Mouse (Mus musculus) ovary, adult 18-20 months (tissue): ENCODE measurements at regions not wholly inside any gene's neighbourhood (a gene's known extent, or its start where the extent isn't known, plus 50 kb on each side); places are given as distances from the start of the nearest gene placed in this dataset.

Experiments used
- DNase-seq: peaks from one replicate; pipeline ENCODE4 v3.0.0; 2022; ENCODE audit warnings: low spot score, mixed read lengths

DNA sequence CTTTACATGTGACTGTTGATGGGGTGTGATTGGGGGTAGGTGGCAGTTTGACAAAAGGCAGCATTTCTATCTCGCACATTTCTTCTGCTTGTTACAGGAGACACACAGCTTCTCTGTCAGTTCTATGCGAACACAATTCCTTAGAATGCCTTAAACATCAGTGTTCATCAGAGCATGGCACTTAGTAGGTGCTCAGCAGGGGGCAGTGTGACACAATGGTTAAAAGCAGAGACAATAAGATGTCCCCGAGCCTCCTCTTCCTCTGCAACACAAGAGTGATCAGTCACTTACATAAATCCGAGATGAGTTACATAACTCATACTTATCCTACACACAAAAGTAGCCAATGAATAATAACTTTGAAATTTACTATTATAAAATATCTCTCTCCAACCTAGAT is 688.1 kb downstream of the Gm826 start:
- no peak for DNase-seq

DNA sequence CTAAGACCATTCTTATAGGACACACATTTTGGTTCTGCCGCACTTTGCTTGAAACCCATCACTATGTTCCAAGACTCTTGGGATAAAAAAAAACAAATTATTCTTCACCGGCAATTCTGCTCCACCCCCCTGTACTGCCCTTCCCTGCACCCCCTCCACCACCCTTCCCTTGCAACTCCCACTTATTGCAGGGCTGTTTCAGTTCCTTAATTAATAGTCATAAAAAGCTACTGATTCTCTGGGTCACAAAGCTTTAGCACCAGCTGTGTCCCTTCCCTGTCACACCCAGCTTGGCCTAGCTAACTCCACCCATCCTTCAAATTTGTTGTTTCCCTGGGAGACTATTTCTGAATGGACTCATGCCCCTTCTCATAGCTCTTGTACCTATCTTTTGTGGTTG is 687.4 kb downstream of the Gm826 start:
- no peak for DNase-seq

DNA sequence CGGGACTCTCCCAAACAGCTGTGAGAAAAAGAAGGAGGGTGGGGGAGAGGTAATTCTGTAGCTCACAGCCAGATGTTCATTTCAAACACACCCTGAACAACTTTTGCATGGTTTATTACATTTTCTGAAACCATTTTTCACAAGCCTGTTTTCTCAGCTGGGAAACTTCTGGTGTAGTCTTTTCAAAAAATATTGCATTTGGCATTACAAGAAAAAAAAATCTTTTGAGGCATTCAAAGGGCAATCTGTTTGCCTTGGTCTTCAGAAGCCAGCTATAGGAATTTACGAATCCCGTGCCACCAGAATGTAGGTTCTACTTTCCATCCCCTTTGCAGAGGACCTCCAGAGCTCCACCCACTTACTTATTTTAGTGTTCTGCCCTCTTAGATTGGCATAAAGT is 681.7 kb downstream of the Gm826 start:
- DNase-seq, result no peak

DNA sequence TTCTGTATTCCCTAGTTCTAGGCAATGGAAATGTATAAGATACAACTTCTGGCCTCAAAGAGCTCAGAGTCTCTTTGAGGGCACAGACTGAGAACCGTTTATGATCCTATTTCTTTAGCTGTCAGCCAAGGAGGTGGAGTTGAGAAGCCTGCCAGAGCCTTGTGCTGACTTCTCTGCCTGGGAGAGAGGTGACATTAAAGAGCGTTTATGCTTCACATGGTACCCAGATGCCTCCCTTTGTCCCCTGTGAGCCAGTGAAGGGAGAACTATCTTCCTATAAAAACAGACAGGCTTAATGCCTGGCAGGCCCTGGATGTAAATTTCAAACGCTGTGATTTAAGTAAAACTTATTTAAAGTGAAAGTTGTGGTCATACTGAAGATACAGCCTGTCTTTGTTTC is 657.1 kb downstream of the Gm826 start:
- no peak for DNase-seq

- no peak for DNase-seq
Measured at GRCm38 (mm10) chr2:159680641-159681040, 653.3 kb downstream of the Gm826 start.

- DNase-seq, result no peak
Measured at GRCm38 (mm10) chr2:159703100-159703499, 630.9 kb downstream of the Gm826 start.

- DNase-seq, result peak; percentile 18
Measured at GRCm38 (mm10) chr2:159708141-159708540, 625.8 kb downstream of the Gm826 start.

GRCm38 (mm10) chr2:159714633-159715032 is 619.3 kb downstream of the Gm826 start:
- no peak for DNase-seq

- DNase-seq, result no peak
Measured at GRCm38 (mm10) chr2:159718738-159719137, 615.2 kb downstream of the Gm826 start.

- no peak for DNase-seq
Measured at GRCm38 (mm10) chr2:159725158-159726076, 608.5 kb downstream of the Gm826 start.

GRCm38 (mm10) chr2:159729301-159729700 is 604.7 kb downstream of the Gm826 start:
- DNase-seq, result no peak

DNA sequence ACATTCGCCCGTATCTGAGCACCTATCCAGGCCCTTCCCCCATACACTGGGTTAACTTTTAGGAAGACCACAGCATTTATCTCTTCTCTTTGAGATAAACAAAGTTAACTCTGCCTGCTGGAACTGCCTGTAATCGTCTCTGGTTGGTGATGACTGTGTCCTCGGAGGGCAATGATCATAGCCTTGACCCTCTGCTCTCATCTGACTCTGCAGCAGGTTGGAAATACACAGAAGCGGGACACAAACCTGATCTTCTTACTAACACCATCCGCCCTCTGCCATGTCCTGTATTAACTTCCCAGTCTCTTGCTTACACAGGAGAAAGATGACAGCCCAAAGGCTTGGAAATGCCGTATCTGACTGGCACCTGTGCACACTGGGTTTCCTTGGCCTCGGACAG is 603.7 kb downstream of the Gm826 start:
- DNase-seq, result no peak

DNA sequence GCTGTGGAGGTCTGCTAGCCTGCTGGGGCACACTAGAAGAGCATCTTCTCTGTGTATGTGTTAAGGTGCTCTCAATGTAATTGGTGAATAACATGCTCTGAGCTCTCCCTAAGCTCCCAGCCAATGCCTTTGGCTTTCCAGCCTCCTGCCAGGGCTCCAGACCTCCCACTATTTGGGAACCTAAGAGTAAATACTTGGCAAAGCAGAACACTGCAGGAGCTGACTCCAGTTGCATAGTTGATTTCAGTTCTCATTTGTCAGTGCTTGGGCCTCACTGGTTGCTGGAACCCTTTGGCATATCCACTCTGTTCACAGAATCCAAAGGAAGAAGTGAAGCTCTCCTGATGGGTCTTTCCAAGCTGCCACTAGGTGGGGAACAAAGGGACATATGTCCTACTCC is 602.7 kb downstream of the Gm826 start:
- no peak for DNase-seq

DNA sequence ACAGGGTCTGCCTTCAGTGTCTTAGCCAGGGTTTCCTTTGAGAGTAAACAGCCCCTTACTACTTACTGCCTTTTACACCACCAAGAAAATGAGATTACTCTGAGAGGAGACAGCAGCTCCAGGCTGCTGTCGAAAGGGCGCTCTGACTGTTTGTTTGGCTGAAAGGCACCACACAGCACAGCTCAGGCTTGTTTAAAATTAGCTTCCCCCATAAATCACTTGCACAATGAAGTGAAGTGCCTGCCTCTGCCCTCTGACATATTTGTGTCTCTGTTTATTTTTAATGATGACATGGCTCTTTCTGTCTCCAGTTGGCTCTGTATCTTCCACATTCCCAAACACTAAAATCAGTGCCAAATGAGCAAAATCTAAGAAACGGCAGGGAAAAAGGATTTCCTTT is 601.5 kb downstream of the Gm826 start:
- DNase-seq, result peak; percentile 19

DNA sequence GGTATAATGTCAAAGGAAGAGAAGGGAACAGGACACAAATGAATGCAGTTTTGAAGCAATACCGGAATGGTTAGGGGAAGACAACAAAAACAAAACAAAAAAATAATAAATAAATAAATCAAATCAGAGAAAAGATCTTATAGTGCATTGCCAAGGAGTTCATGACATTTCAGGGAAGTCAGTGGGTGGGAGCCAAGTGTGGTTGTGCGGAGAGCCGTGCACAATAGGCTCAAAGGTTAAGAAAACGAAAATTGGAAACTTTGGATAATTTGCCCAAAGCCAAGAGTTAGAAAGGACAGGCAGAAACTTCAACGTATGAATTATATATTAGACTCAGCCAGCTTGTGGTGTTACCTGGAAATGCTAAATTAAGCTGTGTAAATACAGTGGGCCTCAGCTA is 599.4 kb downstream of the Gm826 start:
- no peak for DNase-seq

- DNase-seq, result no peak
Measured at GRCm38 (mm10) chr2:159755541-159756011, 578.4 kb downstream of the Gm826 start.

GRCm38 (mm10) chr2:159760806-159761205 is 573.2 kb downstream of the Gm826 start:
- no peak for DNase-seq

- no peak for DNase-seq
Measured at GRCm38 (mm10) chr2:159763115-159763514, 570.8 kb downstream of the Gm826 start.
